Mouse (Mus musculus): ENCODE measurements around the gene Rxra.

Rxra gene

DNA sequence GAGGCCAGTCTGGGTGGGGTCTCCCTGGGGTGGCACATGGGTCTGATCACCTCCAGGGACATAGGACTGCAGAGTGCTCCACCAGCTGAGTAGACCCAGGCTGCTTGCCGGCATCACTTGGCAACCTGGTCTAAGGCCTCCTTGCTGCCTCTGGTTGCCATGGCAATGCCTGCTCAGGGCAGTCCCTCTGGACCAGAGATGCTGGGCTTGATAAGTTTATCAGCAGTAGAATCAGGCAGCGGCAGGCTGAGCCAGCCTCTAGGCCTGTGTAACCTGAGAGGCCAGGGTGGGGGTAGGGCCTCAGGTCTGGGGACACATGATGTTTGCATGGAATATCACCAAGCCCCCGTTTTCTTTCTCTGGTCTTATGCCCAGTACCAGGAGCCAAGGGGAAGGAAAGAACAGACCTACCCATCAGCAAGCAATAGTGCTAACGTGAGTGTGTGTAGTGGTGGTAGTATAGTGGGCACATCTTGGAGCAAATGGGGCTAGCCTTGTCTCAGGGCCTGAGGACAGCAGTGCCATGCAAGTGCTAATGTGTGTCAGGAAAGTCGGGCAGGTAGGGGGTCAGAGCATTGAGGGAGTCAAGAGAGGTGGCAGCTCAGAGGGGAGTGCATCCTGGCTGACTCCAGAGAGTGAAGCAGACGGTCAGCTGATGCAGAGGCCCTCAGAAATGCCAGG, 88.2 kb downstream of the Rxra start:
- no peak for DNase-seq (ENCODE audit: low spot score)

DNA sequence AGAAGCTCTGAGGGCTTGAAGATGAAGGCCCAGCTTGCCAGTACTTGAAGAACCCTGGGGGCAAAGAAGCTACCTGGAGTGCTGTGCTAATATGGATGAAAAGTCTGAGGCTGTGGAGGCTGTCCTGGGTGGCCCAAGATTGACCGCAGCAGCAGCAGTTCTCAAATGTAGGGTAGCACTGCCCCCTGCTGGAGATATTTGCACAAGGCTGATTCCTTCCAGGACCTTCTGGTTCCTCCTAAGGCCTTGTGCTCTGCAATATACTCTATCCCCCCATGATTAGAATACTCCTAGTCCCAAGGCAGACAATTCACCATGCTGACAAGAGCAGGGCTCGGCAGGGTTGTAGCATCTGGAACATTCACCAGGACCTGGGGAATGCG, 88.7 kb downstream of the Rxra start:
- DNase-seq (ENCODE audit: low spot score): peak; percentile 73

DNA sequence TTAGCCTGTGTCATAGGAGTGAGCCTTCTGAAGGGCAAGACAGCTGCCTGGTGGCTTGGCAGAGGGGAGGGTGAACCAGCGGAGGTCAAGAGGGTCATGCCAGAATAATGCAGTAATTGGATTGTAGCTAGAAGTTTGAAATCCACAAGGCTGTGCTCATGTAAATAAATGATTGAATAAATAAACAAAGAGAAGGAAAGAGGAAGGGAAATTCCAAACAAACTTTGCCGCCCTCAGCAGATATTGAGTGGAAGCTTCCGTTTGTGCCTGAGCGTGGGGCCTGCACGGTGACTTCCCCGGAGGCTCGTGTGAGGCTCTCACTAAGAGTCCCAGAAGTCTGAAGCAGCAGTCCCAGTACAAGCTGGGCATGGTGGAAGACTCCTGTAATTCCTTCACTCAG, 91.5 kb downstream of the Rxra start:
- DNase-seq (ENCODE audit: low spot score): no peak

DNA sequence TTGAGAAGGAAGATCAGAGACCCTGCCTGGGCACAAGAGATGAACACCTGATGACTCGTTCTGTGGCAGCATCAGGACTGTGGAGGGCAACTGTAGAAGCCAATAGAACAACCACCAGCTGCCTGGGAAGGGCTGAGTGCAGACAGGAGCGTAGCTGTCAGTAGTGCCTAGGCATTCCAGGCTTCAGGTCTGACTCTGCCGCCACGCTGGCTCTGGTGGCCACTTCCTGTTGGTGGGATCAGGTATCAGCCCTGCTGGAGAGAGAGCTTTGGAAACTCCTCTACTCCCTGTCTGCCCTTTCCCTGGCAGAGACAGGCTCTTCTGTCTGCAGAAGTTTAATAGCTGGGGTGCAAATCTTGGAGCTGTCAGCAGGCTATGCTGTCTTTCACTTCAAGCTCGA, 93.5 kb downstream of the Rxra start:
- DNase-seq (ENCODE audit: low spot score): no peak

DNA sequence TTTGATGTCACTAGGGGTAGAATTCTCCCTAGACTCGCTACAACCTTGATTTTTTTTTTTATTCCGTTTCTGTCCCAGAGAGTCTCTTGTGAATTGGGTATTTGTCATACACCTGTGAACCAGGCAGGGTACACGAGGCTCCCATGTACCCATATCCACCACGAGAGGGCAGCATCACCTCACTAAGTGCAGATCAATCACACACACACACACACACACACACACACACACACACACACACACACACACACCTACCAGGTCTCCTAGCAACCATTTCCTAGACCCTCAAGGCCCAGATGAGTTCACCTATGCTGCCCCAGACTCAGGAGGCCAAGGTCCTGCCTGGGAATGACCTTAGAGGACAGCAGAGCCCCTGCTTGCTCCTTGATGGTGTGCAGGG, 94.0 kb downstream of the Rxra start:
- no peak for DNase-seq (ENCODE audit: low spot score)

GRCm38 (mm10) chr2:27771936-27772335, 95.7 kb downstream of the Rxra start:
- peak; percentile 70 for DNase-seq (ENCODE audit: low spot score)

DNA sequence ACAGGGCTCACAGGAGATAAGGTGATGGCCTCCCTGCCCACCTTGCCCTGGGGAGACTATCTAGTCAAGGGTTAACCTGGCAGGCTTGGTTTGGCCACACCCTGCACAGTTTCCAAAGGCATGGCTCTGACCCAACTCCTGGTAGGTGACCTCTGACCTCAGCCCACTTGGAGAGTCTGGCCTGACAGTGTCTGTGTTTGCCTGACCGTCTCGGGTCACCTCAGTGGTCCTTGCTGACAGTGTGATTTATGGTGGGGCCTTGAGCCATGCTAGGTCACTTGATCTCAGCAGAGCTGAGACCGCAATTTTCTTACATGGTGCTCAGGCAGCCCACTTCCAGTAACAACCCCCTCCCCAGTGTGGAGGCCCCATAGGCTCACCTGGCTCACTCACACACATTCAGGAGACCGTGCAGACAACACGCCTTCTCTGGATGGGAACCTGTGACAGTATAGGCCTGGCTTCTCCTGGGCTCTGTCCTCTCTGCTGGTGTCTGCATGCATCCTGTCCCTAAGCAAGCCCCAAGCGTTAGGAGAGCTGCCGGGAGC, 96.7 kb downstream of the Rxra start:
- no peak for DNase-seq (ENCODE audit: low spot score)

DNA sequence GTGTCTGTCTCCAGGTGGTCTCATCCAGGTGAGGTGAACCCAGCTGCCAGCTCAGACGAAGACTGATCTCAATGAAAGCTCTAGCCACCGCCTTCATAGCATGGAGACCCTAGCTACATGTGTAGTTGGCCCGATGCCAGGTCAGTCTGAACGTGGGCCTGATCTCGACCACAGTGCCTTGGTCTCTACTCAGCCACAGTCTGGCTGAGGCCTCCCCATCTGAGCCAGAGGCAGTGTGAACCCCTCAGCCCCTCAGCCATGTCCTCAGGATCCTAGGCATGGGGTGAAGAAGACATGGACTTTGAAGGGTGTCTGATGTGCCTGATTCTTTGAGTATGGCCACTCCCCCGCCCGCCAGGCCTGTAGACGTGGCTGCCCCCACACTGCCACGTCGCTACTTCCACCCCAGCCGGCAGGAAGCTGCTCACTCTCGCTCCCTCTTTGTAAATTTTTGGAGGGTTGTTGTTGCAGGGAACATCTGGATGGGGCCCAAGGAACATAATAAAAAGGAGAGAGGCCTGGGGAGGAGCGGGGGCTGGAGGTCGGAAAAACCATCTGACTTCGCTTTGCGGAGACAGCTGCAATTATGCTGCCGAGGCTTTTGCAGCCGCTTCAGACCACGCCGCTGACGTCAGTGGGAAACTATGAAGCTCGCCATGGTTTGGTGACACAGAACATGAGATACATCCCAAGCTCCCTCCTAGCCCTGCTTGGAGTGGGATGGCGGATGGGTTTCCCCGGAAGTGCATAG, 97.9 kb downstream of the Rxra start:
- peak; percentile 56 for DNase-seq (ENCODE audit: low spot score)

- DNase-seq (ENCODE audit: low spot score): no peak
Measured at GRCm38 (mm10) chr2:27775006-27775405, 98.8 kb downstream of the Rxra start.

GRCm38 (mm10) chr2:27775625-27776024, 99.4 kb downstream of the Rxra start:
- DNase-seq (ENCODE audit: low spot score): no peak

DNA sequence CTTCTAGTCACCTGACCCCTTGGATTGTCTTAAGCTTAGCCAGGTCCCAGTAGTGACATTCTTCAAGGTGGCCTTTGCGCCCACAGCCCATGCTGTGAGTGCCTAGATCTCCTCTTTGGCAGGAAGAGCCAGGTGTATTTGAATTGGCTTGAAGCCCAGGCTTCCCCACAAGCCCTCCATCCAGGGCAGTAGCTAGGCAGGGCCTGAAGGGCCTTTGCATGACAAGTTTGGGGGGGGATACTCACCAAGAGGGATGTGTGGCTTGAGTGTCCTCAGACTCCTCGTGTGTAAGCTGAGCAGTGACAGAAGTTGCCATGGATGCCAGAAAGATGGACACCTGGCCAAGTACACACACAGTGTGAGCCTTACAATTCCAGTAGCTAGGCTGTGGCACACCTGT, 101.5 kb downstream of the Rxra start:
- no peak for DNase-seq (ENCODE audit: low spot score)

DNA sequence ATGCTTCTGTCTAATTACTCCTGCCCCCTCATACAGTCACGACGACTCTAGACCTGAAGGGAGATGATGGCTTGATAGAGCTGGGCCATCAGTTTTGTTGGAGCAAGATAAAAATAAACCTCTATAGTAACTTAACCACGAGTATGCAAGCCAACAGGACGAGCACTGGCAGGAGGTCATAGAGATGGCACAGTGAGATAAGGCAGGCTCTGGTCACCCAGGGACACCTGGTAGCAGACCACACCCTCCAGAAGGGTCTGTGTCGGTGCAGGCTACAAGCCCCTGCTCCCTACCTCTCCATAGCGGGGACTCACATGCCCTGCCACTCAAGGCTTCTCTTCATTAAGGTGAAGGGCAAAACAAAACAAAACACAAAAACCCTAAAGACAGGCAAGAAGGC, 102.0 kb downstream of the Rxra start:
- no peak for DNase-seq (ENCODE audit: low spot score)

- no peak for DNase-seq (ENCODE audit: low spot score)
Measured at GRCm38 (mm10) chr2:27779291-27779866, 103.1 kb downstream of the Rxra start.

- no peak for DNase-seq (ENCODE audit: low spot score)
Measured at GRCm38 (mm10) chr2:27780162-27780561, 103.9 kb downstream of the Rxra start.

GRCm38 (mm10) chr2:27785363-27785762, 109.1 kb downstream of the Rxra start:
- no peak for DNase-seq (ENCODE audit: low spot score)

DNA sequence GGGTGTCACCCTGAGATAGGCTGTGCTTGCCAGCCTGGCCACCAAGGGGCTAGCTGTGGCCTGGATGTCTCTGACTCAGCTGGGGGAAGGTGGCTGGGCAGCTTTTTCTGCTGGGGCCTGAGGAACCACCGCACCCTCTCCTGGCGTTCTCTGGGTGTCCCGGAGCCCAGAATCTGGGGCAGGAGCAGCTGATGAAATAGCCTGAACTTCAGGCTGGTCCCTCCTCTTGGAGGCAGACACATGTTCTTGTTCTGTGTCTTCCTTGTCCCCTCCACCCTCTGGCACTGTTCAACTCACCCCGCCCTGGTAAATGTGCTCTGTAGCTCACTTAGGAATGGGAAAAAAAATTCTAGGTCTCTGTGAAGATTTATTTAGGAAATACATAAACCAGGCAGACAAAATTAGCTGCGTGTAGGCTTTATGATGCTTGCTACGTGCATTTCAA, 109.8 kb downstream of the Rxra start:
- peak; percentile 26 for DNase-seq (ENCODE audit: low spot score)

DNA sequence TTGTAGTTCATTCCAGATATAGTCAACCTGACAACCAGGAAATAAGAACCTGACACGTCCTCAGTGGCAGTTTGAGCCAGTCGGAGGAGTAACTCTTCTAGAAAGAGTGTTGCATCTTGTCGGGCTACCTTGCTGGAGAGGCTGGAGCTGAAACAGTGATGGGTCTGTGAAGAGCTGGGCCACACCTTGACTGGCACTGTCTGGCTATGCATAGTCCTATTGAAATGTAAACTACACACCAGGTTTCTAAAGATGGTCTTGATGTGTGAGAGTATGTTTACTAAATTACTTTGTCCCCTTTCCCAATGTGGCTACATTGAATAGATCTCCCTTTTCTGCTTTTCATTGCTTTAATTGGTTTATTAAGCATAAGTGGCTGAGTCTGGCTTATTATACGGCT, 115.3 kb downstream of the Rxra start:
- no peak for DNase-seq (ENCODE audit: low spot score)

GRCm38 (mm10) chr2:27799018-27799417, 122.8 kb downstream of the Rxra start:
- DNase-seq (ENCODE audit: low spot score): no peak

- DNase-seq (ENCODE audit: low spot score): no peak
Measured at GRCm38 (mm10) chr2:27801041-27801440, 124.8 kb downstream of the Rxra start.

DNA sequence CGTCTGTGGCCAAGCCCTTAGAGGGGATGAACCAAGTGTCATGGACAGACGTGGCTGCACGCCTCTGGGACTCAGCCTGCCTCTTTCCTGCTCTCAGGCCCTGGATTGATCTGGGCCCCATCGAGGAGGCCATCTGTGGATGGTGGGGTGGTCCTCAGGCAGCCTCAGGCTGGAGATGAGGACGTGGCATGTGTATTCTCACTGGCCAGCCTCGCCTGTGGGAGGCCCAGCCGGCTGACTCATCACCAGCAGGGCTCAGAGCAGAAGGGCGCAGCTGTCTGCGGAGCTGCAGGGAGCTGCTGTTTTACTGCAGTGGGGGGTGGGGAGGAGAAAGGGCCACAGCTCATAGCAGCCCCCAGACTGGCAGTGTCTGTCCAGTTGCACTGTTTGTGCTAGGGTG, 126.3 kb downstream of the Rxra start:
- peak; percentile 26 for DNase-seq (ENCODE audit: low spot score)

DNA sequence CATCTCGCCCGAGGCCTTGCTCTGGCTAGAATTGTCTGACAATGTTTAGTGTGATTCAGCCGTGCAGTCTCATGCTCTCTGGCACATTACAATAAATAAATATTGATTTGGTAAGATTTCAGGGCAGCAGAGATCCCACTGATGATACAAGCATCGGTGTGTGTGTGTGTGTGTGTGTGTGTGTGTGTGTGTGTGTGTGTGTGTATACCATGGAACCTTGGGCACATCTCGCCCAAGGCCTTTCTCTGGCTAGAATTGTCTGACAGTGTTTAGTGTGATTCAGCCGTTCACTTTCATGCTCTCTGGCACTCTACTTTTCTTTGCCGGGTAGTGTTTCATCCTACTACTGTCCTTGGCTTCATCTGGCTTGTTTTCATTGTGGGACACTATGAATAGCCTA, 130.5 kb downstream of the Rxra start:
- no peak for DNase-seq (ENCODE audit: low spot score)

GRCm38 (mm10) chr2:27807684-27808083, 131.4 kb downstream of the Rxra start:
- no peak for DNase-seq (ENCODE audit: low spot score)

DNA sequence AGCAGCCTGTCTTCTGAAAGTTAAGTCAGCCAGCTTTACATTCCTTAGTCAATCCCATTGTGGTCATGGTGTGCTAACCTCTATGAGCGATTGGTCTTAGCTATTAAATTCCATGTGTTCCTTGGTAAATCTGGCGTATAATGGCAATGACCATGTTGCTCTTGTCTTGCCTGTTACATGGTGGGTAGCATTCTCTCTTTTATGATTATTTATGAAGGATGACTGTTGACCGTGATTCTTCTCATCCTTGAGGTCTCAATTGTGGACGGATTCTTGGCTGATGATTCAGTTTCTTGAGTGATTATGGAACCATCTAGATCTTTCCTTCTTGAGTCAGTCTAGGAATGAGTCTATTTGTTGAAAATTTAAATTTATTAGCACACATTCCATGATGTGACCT, 133.7 kb downstream of the Rxra start:
- no peak for DNase-seq (ENCODE audit: low spot score)
